Mouse (Mus musculus) limb, embryonic 13.5 days (tissue): ENCODE data around the gene Rnf212. TPM values are rescaled to one million over a fixed set of nuclear protein-coding genes. Genes with fewer than 3 reads are reported as not detected.

Source experiments
- ATAC-seq: fragments of 200-750 bp; cut with Nextera tagmentation; 2 replicates; pipeline ENCODE4 v1.8.0; 2017; ENCODE audit warnings: low read depth, moderate number of reproducible peaks, moderate TSS enrichment; ENCODE audit not compliant: low FRiP score
- H3K27ac ChIP-seq: fragments of 300-500 bp; sonication (generic); 2 replicates; pipeline ENCODE4 v1.5.1; 2015; ENCODE audit warnings: inconsistent platforms, mild to moderate bottlenecking, moderate library complexity
- H3K27me3 ChIP-seq: fragments of 300-500 bp; sonication (generic); 2 replicates; pipeline ENCODE4 v1.6.1; 2015; ENCODE audit warnings: mild to moderate bottlenecking, inconsistent platforms
- H3K36me3 ChIP-seq: fragments of 300-500 bp; sonication (generic); 2 replicates; pipeline ENCODE4 v1.6.1; 2015; ENCODE audit warnings: inconsistent platforms, mild to moderate bottlenecking, moderate library complexity
- H3K4me1 ChIP-seq: fragments of 300-500 bp; sonication (generic); 2 replicates; pipeline ENCODE4 v1.6.1; 2015; ENCODE audit warnings: inconsistent platforms
- H3K4me2 ChIP-seq: fragments of 300-500 bp; sonication (generic); replicated peaks from 2 replicates; pipeline ENCODE4 v1.6.1; 2015; ENCODE audit warnings: inconsistent platforms, mild to moderate bottlenecking, moderate library complexity
- H3K4me3 ChIP-seq: fragments of 300-500 bp; sonication (generic); 2 replicates; pipeline ENCODE4 v1.5.1; 2015; ENCODE audit warnings: moderate library complexity, mild to moderate bottlenecking, inconsistent platforms
- H3K9ac ChIP-seq: fragments of 300-500 bp; sonication (generic); 2 replicates; pipeline ENCODE4 v1.6.1; 2015; ENCODE audit warnings: mild to moderate bottlenecking, inconsistent platforms
- H3K9me3 ChIP-seq: fragments of 300-500 bp; sonication (generic); 2 replicates; pipeline ENCODE4 v1.6.1; 2016; ENCODE audit warnings: inconsistent platforms
- WGBS: fragments of 180-500 bp; shearing (Covaris S2); methylation state at CpG from one replicate; pipeline ENCODE4 v1.1.7; 2015; 5-methylcytosine and 5-hydroxymethylcytosine counted together
- polyA plus RNA-seq: library from polyadenylated mRNA; unstranded; fragments of >200 nt; fragmentation: Nextera tagmentation; extraction: Ambion mirVana; gene quantifications from 2 replicates; pipeline ENCODE4 v1.2.1, GENCODE M21; 2015

Rnf212 gene
- polyA plus RNA-seq, 1 experiment from 2014 or later: not detected

DNA sequence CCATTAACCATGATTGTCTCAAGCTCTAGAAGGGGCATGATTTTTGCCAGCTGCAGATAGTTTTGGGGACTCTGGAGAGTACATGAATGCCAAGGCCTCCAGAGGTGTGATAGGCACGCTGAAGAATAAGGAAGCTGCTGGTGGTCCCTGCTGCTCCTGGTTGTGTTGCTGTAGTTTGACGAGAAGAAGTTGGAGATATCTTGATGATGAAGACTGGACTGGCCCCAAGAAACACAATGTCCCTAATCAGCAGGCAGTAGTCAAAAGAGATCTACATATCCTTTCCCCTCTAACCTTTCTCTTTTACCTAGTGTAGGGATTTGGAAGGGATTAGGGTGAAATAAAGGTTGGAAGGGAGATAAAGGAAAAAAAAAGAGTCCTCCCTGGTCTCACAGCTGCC lies 32.2 kb downstream of the Rnf212 start:
- WGBS: 73% methylated on average over 2 of the region's 2 CpGs
- Histone ChIP-seq H3K27me3 (no peaks in the 10 kb centered on the region), H3K27ac (no peak overlapping the region)

DNA sequence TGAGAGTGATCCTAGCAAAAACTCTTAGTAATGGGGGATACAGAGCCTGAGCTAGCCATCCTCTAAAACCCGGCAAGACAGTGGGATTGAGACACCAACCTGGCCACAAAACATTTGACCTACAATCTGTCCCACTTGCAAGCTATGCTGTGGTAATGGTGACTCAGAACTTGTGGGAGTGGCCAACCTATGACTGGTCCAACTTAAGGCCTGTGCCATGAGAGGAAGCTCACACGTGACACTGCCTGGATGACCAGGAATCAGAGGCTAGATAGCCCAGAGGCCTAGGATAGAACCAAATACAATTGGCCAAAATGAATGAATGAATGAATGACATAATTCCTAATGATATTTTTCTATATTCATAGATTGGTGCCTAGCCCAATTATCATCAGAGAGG lies 32.9 kb downstream of the Rnf212 start:
- Histone ChIP-seq H3K4me3 (no peak overlapping the region), H3K27me3 (no peaks in the 10 kb centered on the region), H3K27ac (no peak overlapping the region), H3K4me2 (no peak overlapping the region), H3K36me3 (no peaks in the 10 kb centered on the region), H3K9me3 (no peaks in the 10 kb centered on the region), H3K9ac (no peak overlapping the region), H3K4me1 (no peaks in the 10 kb centered on the region)
- ATAC-seq: no peak
- WGBS: 67% methylated on average over 2 of the region's 2 CpGs

More for the DNA sequence above, 32.2 kb downstream of the Rnf212 start:
- Histone ChIP-seq H3K4me3 (no peak overlapping the region), H3K9me3 (no peaks in the 10 kb centered on the region), H3K4me2 (no peak overlapping the region), H3K36me3 (no peaks in the 10 kb centered on the region), H3K9ac (no peak overlapping the region), H3K4me1 (no peaks in the 10 kb centered on the region)
- ATAC-seq: no peak

GRCm38 (mm10) chr5:108727425-108727824 lies 47.4 kb downstream of the Rnf212 start:
- 84% methylated on average over 1 of the region's 1 CpGs for WGBS
- no peak overlapping the region for H3K9ac ChIP-seq
- H3K4me3 ChIP-seq: no peak overlapping the region
- H3K4me2 ChIP-seq: no peak overlapping the region
- peaks cover 14% of the 10 kb centered on the region; the same call in 1 of the 2 replicates for H3K4me1 ChIP-seq
- no peaks in the 10 kb centered on the region for H3K27me3 ChIP-seq
- no peaks in the 10 kb centered on the region for H3K36me3 ChIP-seq
- no peaks in the 10 kb centered on the region for H3K9me3 ChIP-seq
- no peak overlapping the region for H3K27ac ChIP-seq
- no peak for ATAC-seq

- 19% methylated on average over 5 of the region's 5 CpGs for WGBS
- Histone ChIP-seq H3K4me3 (no peak overlapping the region), H3K27me3 (no peaks in the 10 kb centered on the region), H3K4me2 (no peak overlapping the region), H3K9ac (no peak overlapping the region), H3K4me1 (peaks cover 14% of the 10 kb centered on the region; the same call in 1 of the 2 replicates), H3K36me3 (no peaks in the 10 kb centered on the region), H3K27ac (no peak overlapping the region; the same call in 1 of the 2 replicates), H3K9me3 (no peaks in the 10 kb centered on the region)
- peak; percentile 74 for ATAC-seq
Measured at GRCm38 (mm10) chr5:108726557-108727248, 48.1 kb downstream of the Rnf212 start.

- Histone ChIP-seq H3K9ac (no peak overlapping the region), H3K4me2 (no peak overlapping the region), H3K36me3 (no peaks in the 10 kb centered on the region), H3K4me3 (no peak overlapping the region), H3K4me1 (peaks cover 20% of the 10 kb centered on the region; the same call in 1 of the 2 replicates), H3K9me3 (no peaks in the 10 kb centered on the region), H3K27ac (no peak overlapping the region), H3K27me3 (no peaks in the 10 kb centered on the region)
- ATAC-seq: no peak
- WGBS: 66% methylated on average over 2 of the region's 2 CpGs
Measured at GRCm38 (mm10) chr5:108724006-108724405, 50.8 kb downstream of the Rnf212 start.

GRCm38 (mm10) chr5:108719761-108720160 lies 55.0 kb downstream of the Rnf212 start:
- no peaks in the 10 kb centered on the region for H3K9me3 ChIP-seq
- no peak overlapping the region for H3K9ac ChIP-seq
- peaks cover 45% of the 10 kb centered on the region for H3K4me1 ChIP-seq
- 64% methylated on average over 7 of the region's 7 CpGs for WGBS
- no peak for ATAC-seq
- no peak overlapping the region for H3K27ac ChIP-seq
- no peak overlapping the region for H3K4me3 ChIP-seq
- no peaks in the 10 kb centered on the region for H3K27me3 ChIP-seq
- H3K4me2 ChIP-seq: no peak overlapping the region
- H3K36me3 ChIP-seq: no peaks in the 10 kb centered on the region

GRCm38 (mm10) chr5:108718051-108718450 lies 56.7 kb downstream of the Rnf212 start:
- Histone ChIP-seq H3K27me3 (no peaks in the 10 kb centered on the region), H3K4me3 (no peak overlapping the region), H3K36me3 (no peaks in the 10 kb centered on the region), H3K9me3 (no peaks in the 10 kb centered on the region), H3K4me2 (no peak overlapping the region), H3K9ac (no peak overlapping the region), H3K4me1 (peaks cover 48% of the 10 kb centered on the region), H3K27ac (peak overlapping the region; percentile 70; the same call in 1 of the 2 replicates)
- ATAC-seq: no peak
- WGBS: 36% methylated on average over 4 of the region's 4 CpGs

DNA sequence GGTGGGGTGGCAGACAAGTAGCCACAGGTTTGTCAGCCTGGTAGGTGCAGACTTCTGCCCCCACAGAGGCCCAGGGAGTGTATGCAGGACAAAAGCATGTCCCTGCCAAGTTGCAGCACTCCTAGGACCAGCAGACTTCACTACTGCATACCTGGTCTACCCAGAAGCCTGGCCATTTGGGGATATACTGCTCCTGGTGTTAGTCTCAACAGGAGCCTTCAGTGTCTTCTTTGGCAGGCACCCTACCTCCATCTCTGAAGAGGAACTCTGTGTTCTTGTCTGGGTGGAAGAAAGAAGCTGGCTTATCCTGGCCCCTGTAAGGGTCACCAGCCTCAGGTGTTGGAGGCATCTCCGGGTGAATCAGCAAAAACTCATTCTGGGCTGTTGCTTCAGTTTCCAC lies 58.8 kb downstream of the Rnf212 start:
- Histone ChIP-seq H3K36me3 (no peaks in the 10 kb centered on the region), H3K27ac (no peak overlapping the region), H3K27me3 (no peaks in the 10 kb centered on the region), H3K4me1 (peaks cover 48% of the 10 kb centered on the region), H3K9ac (no peak overlapping the region), H3K4me2 (no peak overlapping the region), H3K4me3 (no peak overlapping the region), H3K9me3 (no peaks in the 10 kb centered on the region)
- no peak for ATAC-seq
- WGBS: 100% methylated on average over 1 of the region's 1 CpGs

DNA sequence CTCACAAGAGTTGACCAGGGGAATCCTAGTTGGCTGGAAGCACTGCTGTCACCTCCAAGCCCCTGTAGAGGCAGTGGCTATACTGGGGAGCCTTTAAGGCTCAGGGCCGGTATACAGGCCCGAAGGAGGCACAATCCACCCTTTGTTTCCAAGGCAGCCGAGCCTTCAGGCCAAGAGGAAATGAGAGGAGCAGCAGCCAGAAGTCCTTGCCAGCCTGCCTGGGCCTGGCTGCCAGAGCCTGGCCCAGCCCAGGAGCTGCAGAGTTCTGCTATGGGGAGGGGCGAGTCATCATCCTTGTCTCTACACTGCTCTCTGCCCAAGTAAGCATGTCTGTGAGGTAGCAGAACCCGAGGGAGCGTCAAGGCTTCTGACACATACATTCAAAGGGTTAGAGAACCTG lies 60.6 kb downstream of the Rnf212 start:
- peak; percentile 45; the same call in 1 of the 2 replicates for ATAC-seq
- H3K9me3 ChIP-seq: no peaks in the 10 kb centered on the region
- peaks cover 44% of the 10 kb centered on the region for H3K4me1 ChIP-seq
- H3K4me3 ChIP-seq: no peak overlapping the region
- no peaks in the 10 kb centered on the region for H3K36me3 ChIP-seq
- H3K27me3 ChIP-seq: no peaks in the 10 kb centered on the region
- H3K9ac ChIP-seq: no peak overlapping the region
- WGBS: 54% methylated on average over 6 of the region's 6 CpGs
- H3K27ac ChIP-seq: peak overlapping the region; percentile 90
- no peak overlapping the region; the same call in 1 of the 2 replicates for H3K4me2 ChIP-seq

GRCm38 (mm10) chr5:108713691-108714090 lies 61.1 kb downstream of the Rnf212 start:
- Histone ChIP-seq H3K27ac (peak overlapping the region; percentile 90), H3K9me3 (no peaks in the 10 kb centered on the region), H3K36me3 (0 out of 2 replicates have a peak, but pooled peaks cover 3% of the 10 kb centered on the region), H3K4me3 (no peak overlapping the region), H3K27me3 (no peaks in the 10 kb centered on the region), H3K4me2 (no peak overlapping the region; the same call in 1 of the 2 replicates), H3K4me1 (peaks cover 39% of the 10 kb centered on the region), H3K9ac (no peak overlapping the region)
- no peak for ATAC-seq

- H3K4me3 ChIP-seq: no peak overlapping the region
- 91% methylated on average over 2 of the region's 2 CpGs for WGBS
- no peak for ATAC-seq
- peak overlapping the region; percentile 90 for H3K27ac ChIP-seq
- H3K4me1 ChIP-seq: peaks cover 33% of the 10 kb centered on the region
- no peaks in the 10 kb centered on the region for H3K9me3 ChIP-seq
- no peak overlapping the region for H3K4me2 ChIP-seq
- no peak overlapping the region for H3K9ac ChIP-seq
- H3K36me3 ChIP-seq: peaks cover 9% of the 10 kb centered on the region; the same call in 1 of the 2 replicates
- no peaks in the 10 kb centered on the region for H3K27me3 ChIP-seq
Measured at GRCm38 (mm10) chr5:108713096-108713495, 61.7 kb downstream of the Rnf212 start.

- Histone ChIP-seq H3K36me3 (peaks cover 20% of the 10 kb centered on the region), H3K9me3 (no peaks in the 10 kb centered on the region), H3K9ac (no peak overlapping the region), H3K4me2 (no peak overlapping the region), H3K27ac (no peak overlapping the region), H3K27me3 (no peaks in the 10 kb centered on the region), H3K4me1 (peaks cover 25% of the 10 kb centered on the region), H3K4me3 (no peak overlapping the region)
- 69% methylated on average over 6 of the region's 6 CpGs for WGBS
- ATAC-seq: no peak
Measured at GRCm38 (mm10) chr5:108711968-108712367, 62.8 kb downstream of the Rnf212 start.
